Mouse (Mus musculus) spleen, embryonic (tissue): ENCODE measurements around the gene Col1a2.

Source experiments
- CTCF ChIA-PET: fragments of 350-600 bp; sonication (Branson Sonifier 250); formaldehyde crosslinking; loops from one replicate; lab custom pipeline; 2022; lab: Charles Lee

Col1a2 gene

GRCm38 (mm10) chr6:4583485-4583884 lies 78.9 kb downstream of the Col1a2 start:
- CTCF ChIA-PET, result no interaction called here

DNA sequence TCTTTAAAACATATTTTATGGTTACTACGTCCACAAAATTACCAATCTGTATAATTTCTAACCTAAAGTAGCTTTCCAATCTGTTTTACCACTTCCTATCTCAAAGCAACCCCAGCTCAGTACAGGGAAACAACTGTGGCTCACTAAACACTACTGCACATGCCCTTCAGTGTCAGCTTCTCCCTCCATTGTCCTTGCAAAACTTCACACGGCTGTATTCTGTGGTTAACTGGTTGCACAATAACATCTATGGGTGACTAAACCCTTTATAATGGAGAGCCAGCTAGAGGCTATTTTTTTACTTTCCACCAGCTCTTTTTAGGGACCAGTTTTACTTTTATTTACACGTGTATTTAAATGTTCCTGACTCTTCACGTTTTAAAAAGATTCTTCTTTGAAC lies 83.3 kb downstream of the Col1a2 start:
- CTCF ChIA-PET, result no interaction called here

DNA sequence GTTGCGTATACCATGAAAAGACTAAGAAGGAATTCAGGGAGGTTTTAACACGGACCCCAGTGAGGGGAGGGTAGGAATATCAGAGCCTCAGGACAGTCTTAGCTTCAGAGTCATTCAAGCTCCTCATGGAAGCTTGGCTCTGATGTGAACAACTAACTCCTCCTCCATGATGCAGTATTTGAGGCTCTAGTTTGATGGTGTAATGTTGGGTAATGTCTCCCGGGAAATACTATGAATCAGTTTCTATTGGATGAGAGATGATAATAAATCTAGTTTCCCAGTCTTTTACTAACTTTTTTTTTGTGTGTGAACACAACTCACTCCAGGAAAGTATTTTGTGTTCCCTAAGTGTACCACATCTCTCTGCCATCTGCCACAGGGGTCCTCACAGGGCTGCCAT lies 84.1 kb downstream of the Col1a2 start:
- CTCF ChIA-PET, result no interaction called here

DNA sequence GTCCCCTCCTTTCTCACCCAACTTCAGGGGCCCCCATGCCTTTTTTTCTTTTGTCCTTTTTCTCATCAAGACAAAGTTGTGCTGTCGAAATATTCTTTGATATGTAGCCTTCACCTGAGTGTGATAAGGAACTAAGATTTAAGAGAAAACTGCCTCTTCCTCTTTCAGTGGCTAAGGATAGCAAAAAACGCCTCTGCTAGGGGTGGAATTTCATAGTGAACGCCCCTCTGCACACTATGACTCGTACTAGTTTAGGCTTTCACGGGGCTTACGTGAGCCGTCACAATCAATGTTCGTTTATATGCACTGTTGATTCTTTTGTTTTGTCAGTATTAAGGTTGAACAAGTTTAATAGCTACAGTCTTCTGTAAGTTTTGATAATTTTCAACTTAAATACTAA lies 85.5 kb downstream of the Col1a2 start:
- CTCF ChIA-PET, result interaction anchor here (0.5 to 0.7 kb wide), 3 partner anchors 42 to 646 kb away, joined by 3 to 6 read pairs (median 3); no protein-coding TSS in a partner anchor
